Mouse (Mus musculus) midbrain, embryonic 12.5 days (tissue): ENCODE measurements at regions not wholly inside any gene's neighbourhood (a gene's known extent, or its start where the extent isn't known, plus 50 kb on each side); places are given as distances from the start of the nearest gene placed in this dataset.

ENCODE experiments used
- ATAC-seq: fragments of 200-750 bp; cut with Nextera tagmentation; 2 replicates; pipeline ENCODE4 v1.8.0; 2017; ENCODE audit warnings: low read depth, moderate TSS enrichment, moderate library complexity; ENCODE audit not compliant: low FRiP score
- H3K27ac ChIP-seq: fragments of 300-500 bp; sonication (generic); replicated peaks from 2 replicates; pipeline ENCODE4 v1.5.1; 2016; ENCODE audit warnings: mild to moderate bottlenecking
- H3K27me3 ChIP-seq: fragments of 300-500 bp; sonication (generic); 2 replicates; pipeline ENCODE4 v1.6.1; 2016; ENCODE audit warnings: mild to moderate bottlenecking
- H3K36me3 ChIP-seq: fragments of 300-500 bp; sonication (generic); 2 replicates; pipeline ENCODE4 v1.6.1; 2016
- H3K4me1 ChIP-seq: fragments of 300-500 bp; sonication (generic); 2 replicates; pipeline ENCODE4 v1.6.1; 2016
- H3K4me2 ChIP-seq: fragments of 300-500 bp; sonication (generic); replicated peaks from 2 replicates; pipeline ENCODE4 v1.6.1; 2016; ENCODE audit warnings: mild to moderate bottlenecking, moderate library complexity
- H3K4me3 ChIP-seq: fragments of 300-500 bp; sonication (generic); 2 replicates; pipeline ENCODE4 v1.5.1; 2016; ENCODE audit warnings: mild to moderate bottlenecking
- H3K9ac ChIP-seq: fragments of 300-500 bp; sonication (generic); replicated peaks from 2 replicates; pipeline ENCODE4 v1.6.1; 2016; ENCODE audit warnings: mild to moderate bottlenecking, moderate library complexity
- H3K9me3 ChIP-seq: fragments of 300-500 bp; sonication (generic); 2 replicates; pipeline ENCODE4 v1.6.1; 2016; ENCODE audit warnings: mild to moderate bottlenecking
- WGBS: fragments of 180-500 bp; shearing (Covaris S2); methylation state at CpG from one replicate; pipeline ENCODE4 v1.1.7; 2016; 5-methylcytosine and 5-hydroxymethylcytosine counted together

- WGBS, result 86% methylated on average over 5 of the region's 5 CpGs
- Histone ChIP-seq H3K27me3 (0 out of 2 replicates have a peak, but pooled peaks cover 10% of the 10 kb centered on the region), H3K36me3 (no peaks in the 10 kb centered on the region), H3K4me2 (no peak overlapping the region), H3K27ac (no peak overlapping the region), H3K4me1 (peaks cover 16% of the 10 kb centered on the region), H3K9me3 (no peaks in the 10 kb centered on the region), H3K4me3 (no peak overlapping the region), H3K9ac (no peak overlapping the region)
- ATAC-seq, result no peak
Measured at GRCm38 (mm10) chr4:142956376-142956775, 256.4 kb downstream of the Prdm2 start.

- no peaks in the 10 kb centered on the region for H3K9me3 ChIP-seq
- H3K4me1 ChIP-seq, result peaks cover 17% of the 10 kb centered on the region
- WGBS, result 13% methylated on average over 9 of the region's 9 CpGs
- H3K4me3 ChIP-seq, result no peak overlapping the region
- no peak overlapping the region; the same call in 1 of the 2 replicates for H3K4me2 ChIP-seq
- no peaks in the 10 kb centered on the region for H3K36me3 ChIP-seq
- H3K9ac ChIP-seq, result no peak overlapping the region
- peak overlapping the region; percentile 12; the same call in 1 of the 2 replicates for H3K27ac ChIP-seq
- ATAC-seq, result peak; percentile 55; the same call in 1 of the 2 replicates
- H3K27me3 ChIP-seq, result 0 out of 2 replicates have a peak, but pooled peaks cover 19% of the 10 kb centered on the region
Measured at GRCm38 (mm10) chr4:142953724-142954123, 259.1 kb downstream of the Prdm2 start.

- H3K36me3 ChIP-seq, result no peaks in the 10 kb centered on the region
- 61% methylated on average over 1 of the region's 1 CpGs for WGBS
- H3K4me3 ChIP-seq, result no peak overlapping the region
- H3K27ac ChIP-seq, result no peak overlapping the region
- no peak overlapping the region for H3K4me2 ChIP-seq
- no peak overlapping the region for H3K9ac ChIP-seq
- 0 out of 2 replicates have a peak, but pooled peaks cover 19% of the 10 kb centered on the region for H3K27me3 ChIP-seq
- H3K9me3 ChIP-seq, result no peaks in the 10 kb centered on the region
- no peak for ATAC-seq
- peaks cover 25% of the 10 kb centered on the region for H3K4me1 ChIP-seq
Measured at GRCm38 (mm10) chr4:142952879-142953278, 259.9 kb downstream of the Prdm2 start.

DNA sequence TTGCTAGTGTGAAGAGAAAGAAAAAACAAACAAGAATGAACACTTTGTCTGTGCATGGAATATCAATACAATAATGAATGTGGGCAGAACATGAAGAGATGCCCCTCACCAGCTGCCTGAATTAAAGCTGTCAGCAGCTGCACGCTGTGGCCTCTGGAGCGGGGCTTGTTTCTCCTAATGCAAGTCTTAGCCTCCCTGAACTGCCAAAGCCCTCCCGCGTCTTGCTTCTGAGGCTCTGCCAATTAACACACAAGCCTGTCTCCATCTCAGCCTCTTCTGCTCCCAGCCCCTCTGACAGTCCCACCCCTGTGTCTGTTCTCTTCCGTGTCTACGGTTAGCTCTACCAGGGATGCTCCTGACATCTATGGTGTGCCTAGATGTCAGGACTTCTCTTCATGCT is 265.1 kb downstream of the Prdm2 start:
- Histone ChIP-seq H3K9ac (no peak overlapping the region), H3K27me3 (0 out of 2 replicates have a peak, but pooled peaks cover 10% of the 10 kb centered on the region), H3K9me3 (no peaks in the 10 kb centered on the region), H3K36me3 (no peaks in the 10 kb centered on the region), H3K4me1 (peaks cover 13% of the 10 kb centered on the region), H3K4me3 (no peak overlapping the region), H3K4me2 (no peak overlapping the region), H3K27ac (no peak overlapping the region)
- no peak for ATAC-seq
- WGBS, result 66% methylated on average over 6 of the region's 6 CpGs

- Histone ChIP-seq H3K4me1 (no peaks in the 10 kb centered on the region), H3K9me3 (no peaks in the 10 kb centered on the region), H3K4me3 (no peak overlapping the region), H3K4me2 (no peak overlapping the region), H3K9ac (no peak overlapping the region), H3K27me3 (no peaks in the 10 kb centered on the region), H3K36me3 (no peaks in the 10 kb centered on the region), H3K27ac (no peak overlapping the region)
- no peak for ATAC-seq
- 84% methylated on average over 9 of the region's 9 CpGs for WGBS
Measured at GRCm38 (mm10) chr4:142933627-142934026, 279.2 kb downstream of the Prdm2 start.

DNA sequence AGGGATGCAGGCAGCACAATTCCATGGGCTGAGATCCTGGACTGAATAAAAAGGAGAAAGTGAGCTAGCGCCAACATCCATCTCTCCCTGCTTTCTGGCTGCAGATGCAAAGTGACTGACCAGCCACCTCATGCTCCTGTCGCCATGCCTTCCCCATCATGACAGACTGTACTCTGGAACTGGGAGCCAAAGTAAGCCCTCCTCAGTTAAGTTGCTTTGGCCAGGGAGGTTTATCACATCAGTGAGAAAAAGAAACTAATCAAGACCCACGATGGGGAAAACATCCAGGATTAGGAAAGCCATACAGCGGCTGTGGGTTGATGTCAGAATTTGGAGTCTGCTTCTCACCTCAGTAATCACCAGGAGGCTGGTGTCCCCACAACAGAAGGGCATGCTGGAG is 283.6 kb downstream of the Prdm2 start:
- H3K4me3 ChIP-seq, result no peak overlapping the region
- ATAC-seq, result no peak
- no peaks in the 10 kb centered on the region for H3K9me3 ChIP-seq
- no peak overlapping the region for H3K9ac ChIP-seq
- no peaks in the 10 kb centered on the region for H3K27me3 ChIP-seq
- H3K36me3 ChIP-seq, result no peaks in the 10 kb centered on the region
- H3K4me1 ChIP-seq, result no peaks in the 10 kb centered on the region
- H3K4me2 ChIP-seq, result no peak overlapping the region
- no peak overlapping the region for H3K27ac ChIP-seq
- WGBS, result 87% methylated on average over 4 of the region's 4 CpGs

- 76% methylated on average over 7 of the region's 7 CpGs for WGBS
- Histone ChIP-seq H3K27me3 (no peaks in the 10 kb centered on the region), H3K4me3 (no peak overlapping the region), H3K9me3 (no peaks in the 10 kb centered on the region), H3K4me2 (no peak overlapping the region), H3K9ac (no peak overlapping the region), H3K27ac (no peak overlapping the region), H3K4me1 (no peaks in the 10 kb centered on the region), H3K36me3 (no peaks in the 10 kb centered on the region)
- no peak for ATAC-seq
Measured at GRCm38 (mm10) chr4:142927328-142928108, 285.3 kb downstream of the Prdm2 start.

- Histone ChIP-seq H3K27me3 (no peaks in the 10 kb centered on the region), H3K4me2 (no peak overlapping the region), H3K4me3 (no peak overlapping the region), H3K36me3 (no peaks in the 10 kb centered on the region), H3K9me3 (no peaks in the 10 kb centered on the region), H3K9ac (no peak overlapping the region), H3K4me1 (no peaks in the 10 kb centered on the region), H3K27ac (no peak overlapping the region)
- 79% methylated on average over 8 of the region's 8 CpGs for WGBS
- no peak for ATAC-seq
Measured at GRCm38 (mm10) chr4:142925111-142925510, 287.7 kb downstream of the Prdm2 start.

DNA sequence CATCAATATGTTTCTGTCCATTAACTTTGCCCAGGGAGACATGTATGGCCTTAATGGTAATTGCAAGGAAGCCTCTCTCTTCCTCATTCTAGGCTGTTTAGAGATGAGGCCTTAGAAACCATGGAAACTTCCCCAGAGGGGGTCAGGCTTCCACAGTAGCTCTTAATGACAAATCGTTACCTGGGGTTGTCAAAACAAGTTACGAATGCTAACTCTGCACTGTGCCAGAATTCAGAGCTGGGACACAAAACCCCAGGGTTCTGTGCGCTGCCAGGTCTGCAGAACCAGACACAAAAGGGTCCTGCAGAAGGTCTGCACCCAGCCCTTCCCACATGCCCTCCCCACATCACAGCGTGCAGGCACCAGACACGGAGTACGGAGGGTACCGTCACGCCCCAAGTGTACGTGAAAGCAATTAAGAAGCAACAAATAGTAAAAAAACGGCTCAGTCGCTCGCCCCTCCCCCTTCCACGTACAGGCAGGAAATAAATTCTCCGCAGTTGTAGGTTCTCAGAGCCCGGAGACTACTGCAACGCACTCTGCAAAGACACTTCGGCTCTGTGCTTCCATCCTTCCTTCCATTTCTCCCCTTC is 303.3 kb downstream of the Prdm2 start:
- peak; percentile 79 for ATAC-seq
- H3K9ac ChIP-seq, result no peak overlapping the region
- WGBS, result 40% methylated on average over 17 of the region's 17 CpGs
- no peak overlapping the region; the same call in 1 of the 2 replicates for H3K27ac ChIP-seq
- H3K27me3 ChIP-seq, result peaks cover 4% of the 10 kb centered on the region; the same call in 1 of the 2 replicates
- H3K9me3 ChIP-seq, result no peaks in the 10 kb centered on the region
- no peaks in the 10 kb centered on the region for H3K36me3 ChIP-seq
- H3K4me3 ChIP-seq, result 0 out of 2 replicates have a peak overlapping the region, but pooled peaks have one; percentile 1
- H3K4me1 ChIP-seq, result peaks cover 9% of the 10 kb centered on the region
- peak overlapping the region; percentile 41 for H3K4me2 ChIP-seq

GRCm38 (mm10) chr4:142908782-142909181 is 304.0 kb downstream of the Prdm2 start:
- ATAC-seq, result no peak
- no peak overlapping the region for H3K9ac ChIP-seq
- no peaks in the 10 kb centered on the region for H3K36me3 ChIP-seq
- no peaks in the 10 kb centered on the region for H3K9me3 ChIP-seq
- H3K4me1 ChIP-seq, result peaks cover 9% of the 10 kb centered on the region
- WGBS, result 52% methylated on average over 6 of the region's 6 CpGs
- peaks cover 4% of the 10 kb centered on the region; the same call in 1 of the 2 replicates for H3K27me3 ChIP-seq
- H3K4me3 ChIP-seq, result no peak overlapping the region
- no peak overlapping the region for H3K27ac ChIP-seq
- no peak overlapping the region for H3K4me2 ChIP-seq

- H3K9me3 ChIP-seq, result no peaks in the 10 kb centered on the region
- H3K4me3 ChIP-seq, result no peak overlapping the region
- H3K9ac ChIP-seq, result no peak overlapping the region
- no peaks in the 10 kb centered on the region for H3K4me1 ChIP-seq
- 0 out of 2 replicates have a peak, but pooled peaks cover 4% of the 10 kb centered on the region for H3K27me3 ChIP-seq
- no peaks in the 10 kb centered on the region for H3K36me3 ChIP-seq
- no peak overlapping the region for H3K4me2 ChIP-seq
- no peak for ATAC-seq
- 80% methylated on average over 9 of the region's 9 CpGs for WGBS
- no peak overlapping the region for H3K27ac ChIP-seq
Measured at GRCm38 (mm10) chr4:142903356-142904032, 309.3 kb downstream of the Prdm2 start.

DNA sequence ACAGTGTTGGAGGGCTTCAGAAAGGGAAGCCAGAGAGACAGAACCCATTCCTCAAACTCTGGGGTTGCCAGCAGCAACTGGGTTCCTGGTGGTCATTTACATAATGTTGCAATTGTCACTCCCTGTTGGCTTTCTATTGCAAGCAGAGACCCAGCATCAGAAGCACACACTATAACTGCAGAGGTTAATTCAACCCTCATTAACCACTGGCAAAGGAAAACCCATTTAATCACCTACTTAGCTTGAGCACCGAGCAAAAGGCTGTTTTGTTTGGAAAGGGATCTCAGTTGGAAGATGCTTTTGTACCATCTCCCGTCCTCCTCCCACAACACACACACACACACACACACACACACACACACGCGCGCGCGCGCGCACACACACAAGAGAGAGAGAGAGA is 312.0 kb downstream of the Prdm2 start:
- WGBS, result 85% methylated on average over 7 of the region's 9 CpGs
- Histone ChIP-seq H3K4me2 (no peak overlapping the region), H3K4me1 (no peaks in the 10 kb centered on the region), H3K27ac (no peak overlapping the region), H3K27me3 (no peaks in the 10 kb centered on the region), H3K9ac (no peak overlapping the region), H3K36me3 (no peaks in the 10 kb centered on the region), H3K9me3 (0 out of 2 replicates have a peak, but pooled peaks cover 6% of the 10 kb centered on the region), H3K4me3 (no peak overlapping the region)
- ATAC-seq, result no peak
